Mouse (Mus musculus): ENCODE measurements around the gene Mto1.

Mto1 gene
- long read RNA-seq, experiment 1, transcript Mto1-201 (12 exons, 2,366 nt): major isoform, 25 of 40 reads
- long read RNA-seq, experiment 1, partial matches to known transcripts: 4 of 40 reads
- long read RNA-seq, experiment 1, other reads (novel, unspliced or antisense): 10 of 40 reads
- long read RNA-seq, experiment 2, transcript Mto1-201 (12 exons, 2,366 nt): major isoform, 39 of 60 reads
- long read RNA-seq, experiment 2, partial matches to known transcripts: 6 of 60 reads
- long read RNA-seq, experiment 2, other reads (novel, unspliced or antisense): 13 of 60 reads

DNA sequence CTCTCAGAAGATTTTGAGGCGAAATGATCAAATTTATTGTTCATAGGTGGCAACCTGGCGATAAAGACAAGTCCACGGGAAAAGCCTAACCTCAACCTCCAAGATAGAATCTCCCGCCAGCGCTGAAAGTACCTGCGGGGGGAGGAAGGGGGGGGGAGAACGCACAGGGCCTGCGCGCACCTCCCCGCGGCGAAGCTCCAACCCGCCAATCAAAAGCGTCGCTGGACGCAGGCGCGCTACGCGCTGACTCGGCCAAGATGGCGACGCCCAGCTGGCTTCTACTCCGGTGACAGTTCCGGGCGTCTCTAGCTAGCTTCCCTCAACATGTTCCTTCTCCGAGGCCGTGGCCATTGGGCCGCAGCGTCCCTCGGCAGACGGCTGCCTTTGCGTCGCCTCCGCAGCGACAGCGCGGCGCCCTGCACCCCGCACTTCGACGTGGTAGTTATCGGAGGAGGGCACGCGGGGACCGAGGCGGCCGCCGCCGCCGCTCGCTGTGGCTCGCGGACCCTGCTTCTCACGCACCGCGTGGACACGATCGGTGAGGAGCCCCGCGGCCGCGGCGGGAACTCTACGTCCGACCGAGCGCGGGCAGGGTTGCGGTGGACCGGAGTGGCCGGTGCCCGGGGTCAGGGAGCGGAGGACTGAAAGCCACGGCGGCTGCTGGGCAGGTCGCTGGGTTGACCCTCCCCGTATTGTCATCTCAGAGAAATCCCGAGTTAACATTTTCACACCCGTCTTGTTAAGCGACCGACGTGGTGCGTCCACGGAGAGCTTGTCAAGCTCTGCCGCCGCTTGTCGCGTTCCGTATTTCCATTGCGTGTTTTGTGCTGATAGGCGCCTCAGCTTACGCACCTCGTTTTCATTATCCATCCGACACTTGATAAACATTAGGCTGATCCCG is at the start of gene Mto1, which contains the start of gene Gm17324:
Gene Mto1, plus strand, starts transcription at position 236 of the 901 bp plus-strand sequence.
Gene Gm17324, minus strand, starts transcription at position 814 of the 901 bp plus-strand sequence.
- intact Hi-C loops (cut with DNase I): no loop called here

DNA sequence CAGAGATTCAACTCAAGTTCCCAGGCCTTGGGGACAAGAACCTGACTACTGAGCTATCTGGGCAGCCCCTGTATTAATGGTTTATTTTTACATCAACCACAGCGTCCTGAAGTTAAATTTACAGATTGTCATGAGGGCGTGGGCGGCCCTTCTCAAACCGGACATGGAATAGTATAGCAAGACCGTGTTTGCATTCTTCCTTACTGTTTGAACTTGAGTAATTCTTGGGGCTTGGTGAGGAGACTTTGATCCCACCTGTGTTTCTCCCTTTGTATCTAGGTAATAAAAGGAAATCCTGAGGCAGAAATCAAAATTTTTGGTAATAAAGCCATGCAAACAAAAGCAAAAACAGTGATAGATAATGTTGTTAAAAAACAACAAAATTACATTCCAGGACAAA is 47.4 kb upstream of the Mto1 start:
- intact Hi-C loops (cut with DNase I): no loop called here

DNA sequence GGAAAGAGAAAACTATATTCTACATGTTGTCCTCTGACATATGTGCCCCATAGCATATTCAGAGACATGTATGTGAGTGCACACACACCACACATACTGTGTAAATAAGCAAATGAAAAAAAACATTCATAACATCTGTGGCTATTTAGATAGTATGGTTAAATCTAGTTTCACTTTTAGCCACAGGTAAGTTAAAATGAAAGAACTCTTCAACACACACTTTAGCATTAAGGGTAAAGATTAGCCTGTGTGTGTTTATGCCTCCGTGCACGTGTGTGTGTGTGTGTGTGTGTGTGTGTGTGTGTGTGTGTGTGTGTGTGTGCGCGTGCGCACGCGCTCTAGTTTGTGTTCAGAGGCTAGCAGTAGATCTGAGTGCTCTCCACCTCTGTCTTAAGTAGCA is 46.4 kb upstream of the Mto1 start:
- intact Hi-C loops (cut with DNase I): no loop called here

DNA sequence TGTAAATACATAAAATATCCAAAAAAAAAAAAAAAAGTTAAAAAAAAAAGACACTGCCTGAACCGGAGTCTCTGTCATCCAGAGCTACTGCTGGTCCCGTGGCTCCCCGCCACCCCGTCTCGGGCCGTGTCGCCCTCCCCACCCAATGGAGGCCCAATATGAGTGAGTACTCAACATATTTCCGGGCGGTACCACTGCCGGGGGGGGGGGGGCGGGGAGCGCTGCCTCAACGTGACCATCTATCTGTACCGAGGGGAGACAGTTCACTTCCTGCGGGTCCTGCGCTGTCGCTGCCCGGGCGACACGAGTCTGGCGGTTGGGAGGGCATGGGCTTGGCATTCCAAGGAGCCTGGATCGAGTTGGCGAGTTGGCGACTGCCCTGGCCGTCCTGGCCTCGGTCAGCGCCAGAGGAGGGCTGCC is 20.6 kb upstream of the Mto1 start:
- intact Hi-C loops (cut with DNase I): no loop called here

DNA sequence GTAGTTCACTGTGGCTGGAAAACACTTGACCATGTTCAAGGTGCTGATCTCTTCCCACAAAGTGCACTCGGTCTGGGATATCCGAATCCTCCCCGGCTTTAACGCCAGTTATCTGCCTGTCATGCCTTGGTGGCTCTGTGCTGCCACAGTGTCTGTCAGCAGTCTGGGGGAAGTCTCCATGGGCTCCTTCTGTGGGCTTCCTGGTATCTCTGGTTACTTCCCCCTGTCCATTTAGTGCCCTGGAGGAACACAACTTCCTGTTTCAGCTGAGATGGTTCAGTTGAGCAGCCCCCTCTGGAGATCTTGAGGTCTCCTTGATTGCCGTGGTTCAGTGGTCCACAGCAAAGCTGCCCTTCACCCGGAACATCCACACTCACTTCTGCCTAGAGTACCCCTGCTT is 19.8 kb upstream of the Mto1 start:
- intact Hi-C loops (cut with DNase I): no loop called here

DNA sequence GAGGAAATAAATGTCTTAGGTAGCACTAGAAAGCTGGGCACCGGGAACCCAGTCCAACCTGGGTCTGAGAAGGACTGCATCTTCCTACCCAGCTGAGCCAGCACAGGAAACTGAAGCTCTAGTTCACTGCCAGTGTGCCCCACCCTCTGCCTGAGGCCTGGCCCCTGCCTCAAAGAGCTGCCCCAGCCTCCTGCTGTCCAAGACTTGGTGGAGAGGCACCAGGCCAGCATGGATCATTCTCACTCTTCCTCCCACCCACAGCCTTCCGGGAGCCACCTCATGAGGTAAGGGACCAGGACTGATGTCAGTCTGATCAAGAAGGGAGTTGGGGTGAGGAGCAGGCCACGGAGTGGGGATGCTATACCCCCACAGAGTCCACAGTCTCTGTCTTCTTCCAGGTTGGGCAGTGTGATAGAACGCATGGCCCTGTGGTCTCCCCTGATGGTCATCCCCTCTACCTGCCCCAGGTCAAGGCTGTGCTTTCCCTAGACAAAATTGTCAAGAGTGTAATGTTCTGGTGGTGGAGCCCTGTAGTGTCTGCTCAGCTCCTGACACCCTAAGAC is 19.1 kb upstream of the Mto1 start:
- intact Hi-C loops (cut with DNase I): no loop called here

DNA sequence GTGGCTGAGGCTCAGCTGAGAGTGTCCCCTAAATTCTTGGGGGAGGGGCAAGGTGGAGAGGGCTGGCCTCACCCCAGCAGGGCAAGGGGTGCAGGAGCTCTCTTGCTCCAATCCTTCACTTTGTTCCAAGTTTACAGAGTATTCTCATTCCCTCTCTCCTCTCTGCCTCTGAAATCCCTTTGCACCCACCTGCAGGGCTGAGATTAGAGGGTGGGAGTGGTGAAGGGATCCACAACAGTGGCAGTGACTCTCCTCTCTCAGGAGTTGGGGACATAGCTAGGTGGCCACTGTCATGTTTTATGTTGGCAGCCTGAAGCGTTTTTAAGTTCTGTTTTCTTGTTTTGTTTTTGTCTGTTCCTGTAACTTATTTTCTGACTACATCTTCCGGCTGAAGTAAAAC is 18.5 kb upstream of the Mto1 start:
- intact Hi-C loops (cut with DNase I): no loop called here

DNA sequence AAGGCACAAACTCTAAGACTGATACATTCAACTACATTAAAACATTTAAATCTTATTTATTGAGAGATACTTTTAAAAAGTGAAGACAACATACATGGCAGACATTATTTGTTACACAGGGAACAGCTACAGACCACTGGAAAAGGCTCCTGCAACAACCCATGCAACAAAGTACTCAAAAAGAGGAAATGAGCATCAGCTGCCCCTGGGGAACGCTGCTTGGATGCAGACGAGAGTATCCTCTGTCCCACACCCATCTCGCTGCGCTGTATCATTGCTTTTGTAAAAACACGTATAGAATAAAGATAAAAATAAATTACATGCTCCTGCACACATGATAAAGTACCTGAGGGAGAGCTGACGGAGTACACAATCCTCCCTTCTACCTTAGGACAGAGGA is 17.5 kb upstream of the Mto1 start:
- intact Hi-C loops (cut with DNase I): no loop called here

DNA sequence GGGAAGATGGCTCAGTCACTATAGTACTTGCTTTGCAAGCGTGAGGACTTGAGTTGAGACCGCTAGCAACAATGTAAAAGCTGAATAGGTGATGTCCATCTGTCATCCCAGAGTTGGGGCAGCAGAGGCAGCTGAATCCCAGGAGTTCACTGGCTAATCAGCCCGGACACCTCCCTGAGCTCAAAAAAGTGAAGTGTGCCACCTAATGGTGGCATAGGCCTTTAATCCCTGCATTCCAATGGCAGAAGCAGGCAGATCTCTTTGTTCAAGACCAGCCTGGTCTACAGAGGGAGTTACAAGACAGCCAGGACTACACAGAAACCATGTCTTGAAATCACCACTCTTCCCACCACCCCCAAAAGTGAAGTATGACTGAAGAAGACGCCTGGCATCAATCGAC is 15.5 kb upstream of the Mto1 start:
- intact Hi-C loops (cut with DNase I): no loop called here

DNA sequence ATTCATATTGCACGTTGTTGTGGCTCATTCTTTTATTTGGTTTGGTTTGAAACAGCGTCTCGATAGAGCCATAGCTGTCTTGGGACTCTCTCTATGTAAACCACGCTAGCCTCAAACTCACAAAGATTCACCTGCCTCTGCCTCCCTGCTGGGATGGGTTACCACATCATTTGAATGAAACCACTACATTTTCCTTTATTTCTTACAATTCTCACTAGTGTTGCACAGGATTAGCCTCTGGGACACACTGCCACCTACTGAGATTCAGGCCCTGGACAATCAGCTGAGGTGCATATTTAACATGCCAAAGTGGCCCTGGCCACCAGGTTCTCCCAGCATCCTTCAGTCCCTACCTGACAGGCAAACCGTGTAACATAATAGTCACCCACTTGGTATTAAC is 8.6 kb upstream of the Mto1 start:
- intact Hi-C loops (cut with DNase I): no loop called here

DNA sequence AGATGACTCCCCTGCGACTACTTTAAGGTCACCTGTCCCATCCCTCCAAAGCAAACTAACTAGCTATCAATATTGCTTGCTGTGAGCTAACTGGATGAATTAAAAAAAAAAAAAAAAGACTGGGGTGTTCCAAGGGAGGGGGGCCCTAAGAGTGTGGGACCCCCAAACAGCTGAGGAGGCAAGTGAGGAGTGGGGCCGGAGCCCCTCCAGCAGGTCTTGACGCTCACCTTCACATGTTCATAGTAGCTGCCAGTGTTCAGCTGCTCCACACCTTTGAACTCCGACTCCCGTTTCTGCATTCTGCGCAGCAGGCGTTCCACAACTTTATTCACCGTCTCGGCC is 5.8 kb upstream of the Mto1 start:
- intact Hi-C loops (cut with DNase I): no loop called here

DNA sequence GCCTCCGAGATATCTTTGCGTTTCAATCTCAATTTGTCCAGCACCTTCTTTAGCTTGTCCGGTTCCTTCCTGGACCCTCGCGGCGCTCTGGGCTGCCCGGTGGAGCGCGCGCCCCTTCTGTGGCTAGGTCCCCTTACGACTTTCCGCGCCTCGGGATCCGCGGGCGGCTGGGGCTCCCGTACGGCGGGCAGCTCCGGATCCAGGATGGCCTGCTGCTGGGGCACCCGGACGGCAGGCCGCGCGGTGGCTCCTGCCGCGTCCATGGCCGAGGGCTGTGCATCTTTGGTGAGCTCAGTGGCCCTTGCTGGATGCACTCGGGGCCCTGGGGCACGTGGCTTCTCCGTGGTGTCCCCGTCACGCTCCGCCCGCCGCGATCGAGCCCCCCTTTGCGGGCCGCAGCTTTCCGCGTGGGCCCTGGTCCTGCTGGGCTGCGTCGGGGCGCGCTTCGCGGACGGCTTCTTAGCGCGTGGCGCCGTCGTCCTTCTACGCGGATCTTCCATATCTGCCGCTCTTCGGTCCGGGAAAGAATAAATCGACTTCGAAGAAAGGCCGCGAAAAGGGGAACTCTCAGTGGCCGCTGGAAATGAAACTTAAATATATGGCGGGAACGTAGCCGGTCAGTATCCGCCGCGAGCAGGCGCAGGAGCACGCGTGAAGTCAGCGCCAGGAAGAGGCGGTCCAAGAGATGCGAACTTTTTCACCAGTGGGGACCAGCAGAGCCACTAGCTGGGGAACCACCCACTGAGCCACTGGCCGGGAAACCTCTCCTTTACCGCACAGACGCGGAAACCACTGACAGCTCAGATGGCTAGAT is 5.2 kb upstream of the Mto1 start, which contains the start of gene Cgas:
Gene Cgas, minus strand, starts transcription at position 659 of the 814 bp plus-strand sequence.
- intact Hi-C loops (cut with DNase I): no loop called here

DNA sequence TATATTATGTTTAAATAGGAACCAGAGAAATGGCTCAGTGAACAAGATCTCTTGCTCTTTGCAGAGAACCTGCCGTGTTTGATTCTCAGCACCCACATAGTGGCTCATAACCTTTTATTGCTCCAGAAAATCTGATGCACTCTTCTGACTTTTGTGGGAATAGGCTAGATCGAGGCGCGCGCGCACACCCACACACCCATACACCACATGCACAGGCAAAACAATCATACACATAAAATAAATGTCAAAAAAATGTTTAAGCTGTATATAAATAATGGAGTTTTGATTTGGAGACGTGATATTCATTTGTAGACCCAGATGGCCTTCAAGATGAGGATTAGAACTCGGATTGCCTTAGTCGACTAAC is 419 bp upstream of the Mto1 start:
- intact Hi-C loops (cut with DNase I): no loop called here

DNA sequence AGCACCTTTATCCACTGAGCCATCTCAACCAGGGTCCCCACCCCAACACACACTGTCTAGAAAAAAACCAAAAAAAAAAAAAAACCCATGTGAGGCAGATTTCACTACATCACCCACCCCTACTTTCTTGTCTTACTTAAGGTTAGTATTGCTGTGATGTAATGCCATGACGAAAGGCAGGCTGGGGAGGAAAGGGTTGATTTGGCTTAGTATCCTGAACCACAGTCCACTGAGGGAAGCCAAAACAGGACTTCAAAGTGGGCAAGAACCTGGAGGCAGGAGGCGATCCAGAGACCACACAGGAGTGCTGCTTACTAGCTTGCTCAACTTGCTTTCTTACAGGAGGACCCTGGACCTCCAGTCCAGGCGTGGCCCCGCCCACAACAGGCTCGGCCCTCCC is 2.4 kb downstream of the Mto1 start:
- intact Hi-C loops (cut with DNase I): no loop called here

DNA sequence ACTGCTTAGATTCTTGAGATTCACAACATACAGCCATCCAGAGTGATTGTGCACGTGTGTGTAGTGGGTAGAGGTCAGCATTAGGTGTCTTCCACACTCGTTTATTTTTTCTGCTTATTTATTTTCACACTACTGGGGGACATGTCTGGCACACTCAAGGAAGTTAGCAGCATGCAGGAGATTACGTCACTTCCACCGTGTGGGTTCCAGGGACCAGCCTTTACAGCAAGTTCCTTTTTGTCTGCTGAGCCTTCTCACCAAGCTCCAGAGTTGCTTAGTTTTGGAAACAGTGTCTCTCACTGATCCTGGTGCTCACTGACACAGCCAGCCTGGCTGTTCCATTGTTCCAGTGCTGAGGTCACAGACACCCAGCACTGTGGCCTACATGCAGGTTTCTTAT is 3.4 kb downstream of the Mto1 start:
- intact Hi-C loops (cut with DNase I): no loop called here

DNA sequence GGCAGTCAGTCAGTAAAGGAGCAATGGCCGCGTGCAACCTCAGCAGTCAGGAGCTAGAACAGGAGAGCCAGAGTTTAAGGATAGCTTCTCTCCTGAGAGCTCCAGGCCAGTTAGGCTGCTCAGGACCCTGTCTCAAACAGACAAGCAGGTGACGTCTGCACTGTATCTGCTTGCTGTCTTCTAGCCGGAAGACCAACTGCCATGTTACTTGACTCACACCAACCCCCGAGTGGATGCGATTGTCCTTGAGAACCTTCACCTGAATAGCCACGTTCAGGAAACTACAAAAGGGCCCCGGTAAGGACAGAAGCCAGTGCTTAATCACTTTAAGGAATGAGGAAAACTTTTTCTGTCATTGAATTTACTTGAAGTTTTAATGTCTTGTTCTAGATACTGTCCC is 9.0 kb downstream of the Mto1 start:
- intact Hi-C loops (cut with DNase I): no loop called here

DNA sequence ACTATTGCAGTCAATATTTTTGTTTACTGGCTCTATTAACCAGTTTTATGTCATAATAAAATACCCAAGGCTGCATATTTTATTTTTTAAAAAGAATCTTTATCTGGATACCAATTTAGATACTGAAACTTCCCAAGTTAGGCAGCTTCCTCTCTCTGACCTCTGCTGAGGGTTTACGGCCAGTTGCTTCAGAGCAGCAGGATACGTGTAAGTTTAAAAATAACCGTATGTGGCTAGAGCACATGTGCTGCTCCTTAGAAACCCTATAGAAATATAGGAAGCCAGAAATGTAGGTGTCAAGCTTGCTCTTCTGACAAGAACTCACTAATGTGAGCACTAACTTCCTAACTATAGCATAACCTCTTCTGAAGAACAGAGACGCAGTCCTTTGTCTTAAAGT is 15.3 kb downstream of the Mto1 start:
- intact Hi-C loops (cut with DNase I): no loop called here

DNA sequence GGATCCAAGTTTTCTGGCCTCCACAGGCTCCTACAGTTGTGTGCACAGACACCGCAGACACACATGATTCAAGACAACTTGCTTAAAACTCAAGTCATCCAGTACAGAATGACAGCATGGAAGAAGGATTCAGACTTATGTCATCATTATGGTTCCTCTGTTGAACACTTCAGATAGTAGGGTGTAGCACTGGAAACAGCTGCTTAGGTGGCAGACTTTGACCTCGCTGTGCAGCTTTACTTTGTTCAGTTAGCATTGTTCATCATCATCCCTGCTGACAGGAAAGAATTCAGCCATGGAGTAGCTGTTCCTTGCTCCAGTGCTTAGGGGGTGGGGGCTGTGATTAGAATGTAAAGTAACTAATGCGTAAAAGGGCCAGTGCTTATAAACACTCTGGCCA is 17.7 kb downstream of the Mto1 start:
- intact Hi-C loops (cut with DNase I): no loop called here

DNA sequence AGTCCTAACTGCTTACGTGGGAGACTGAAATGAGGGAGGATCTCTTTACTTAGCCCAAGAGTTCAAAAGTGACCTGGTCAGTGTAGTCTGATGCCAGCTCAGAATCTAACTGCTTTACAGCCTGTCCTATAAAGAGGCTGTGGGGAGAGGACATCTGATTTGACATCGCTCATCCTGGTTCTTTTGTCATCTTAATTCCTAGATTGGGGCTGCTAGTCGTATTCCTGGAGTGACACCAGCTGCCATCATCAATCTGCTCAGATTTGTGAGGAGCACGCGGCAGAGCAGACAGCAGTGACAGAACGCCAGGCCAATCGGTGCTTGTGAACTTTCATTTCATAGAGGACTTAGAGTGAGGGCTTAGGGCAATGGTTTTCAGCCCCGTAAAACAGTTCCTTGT is 25.6 kb downstream of the Mto1 start:
- intact Hi-C loops (cut with DNase I): loop anchor here (5.0 kb wide), 1 partner anchor 79 kb away; no protein-coding TSS in a partner anchor

DNA sequence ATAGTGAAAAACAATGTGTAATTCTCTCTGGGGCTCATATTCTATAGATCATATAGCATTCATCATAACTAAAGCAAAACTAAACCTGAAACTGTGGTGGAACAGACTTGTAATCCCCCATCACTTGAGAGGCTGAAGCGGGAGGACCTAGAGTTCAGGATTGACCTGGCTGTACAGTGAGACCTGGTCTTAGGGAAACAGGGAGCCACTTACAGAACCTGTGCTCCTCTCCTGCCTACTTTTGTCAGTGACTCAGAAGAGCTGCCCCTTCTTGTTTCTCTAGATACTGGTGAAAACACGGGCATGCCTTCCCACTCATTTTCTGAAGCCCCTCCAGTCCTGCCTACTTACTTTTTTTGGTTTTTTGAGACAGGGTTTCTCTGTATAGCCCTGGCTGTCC is 26.3 kb downstream of the Mto1 start:
- intact Hi-C loops (cut with DNase I): loop anchor here (5.0 kb wide), 1 partner anchor 78 kb away; no protein-coding TSS in a partner anchor

DNA sequence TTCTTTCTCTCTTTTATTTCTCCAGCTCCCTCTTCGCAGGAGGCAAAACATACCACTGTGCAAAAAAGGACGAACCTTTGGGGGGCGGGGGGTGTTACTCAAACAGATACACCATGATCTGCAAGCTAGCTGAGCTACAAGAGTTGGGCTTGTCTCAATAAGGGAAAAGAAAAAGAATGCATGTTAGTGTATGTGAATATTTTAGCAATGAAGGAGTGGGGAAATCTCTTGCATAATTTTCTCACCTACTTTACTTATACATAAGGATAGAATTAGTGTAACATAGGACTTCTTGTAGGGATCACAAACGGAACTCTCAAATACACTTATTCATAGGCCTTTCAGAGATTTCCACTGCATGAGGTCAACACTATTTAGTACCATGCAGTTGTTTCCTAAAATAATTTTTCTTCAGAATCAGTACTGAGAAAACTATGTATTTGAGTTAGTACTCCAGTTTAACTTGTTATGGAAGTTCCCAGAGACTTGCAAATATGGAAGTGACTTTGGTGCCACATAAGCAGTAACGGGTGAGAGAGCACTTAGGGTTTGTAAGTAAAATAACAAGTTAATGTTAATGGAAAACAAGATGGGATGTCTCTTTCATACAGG is 26.9 kb downstream of the Mto1 start:
- intact Hi-C loops (cut with DNase I): loop anchor here (5.0 kb wide), 1 partner anchor 77 kb away; no protein-coding TSS in a partner anchor
